ENCODE assay signal across 10 mouse cellular contexts in the genomic region with DNA sequence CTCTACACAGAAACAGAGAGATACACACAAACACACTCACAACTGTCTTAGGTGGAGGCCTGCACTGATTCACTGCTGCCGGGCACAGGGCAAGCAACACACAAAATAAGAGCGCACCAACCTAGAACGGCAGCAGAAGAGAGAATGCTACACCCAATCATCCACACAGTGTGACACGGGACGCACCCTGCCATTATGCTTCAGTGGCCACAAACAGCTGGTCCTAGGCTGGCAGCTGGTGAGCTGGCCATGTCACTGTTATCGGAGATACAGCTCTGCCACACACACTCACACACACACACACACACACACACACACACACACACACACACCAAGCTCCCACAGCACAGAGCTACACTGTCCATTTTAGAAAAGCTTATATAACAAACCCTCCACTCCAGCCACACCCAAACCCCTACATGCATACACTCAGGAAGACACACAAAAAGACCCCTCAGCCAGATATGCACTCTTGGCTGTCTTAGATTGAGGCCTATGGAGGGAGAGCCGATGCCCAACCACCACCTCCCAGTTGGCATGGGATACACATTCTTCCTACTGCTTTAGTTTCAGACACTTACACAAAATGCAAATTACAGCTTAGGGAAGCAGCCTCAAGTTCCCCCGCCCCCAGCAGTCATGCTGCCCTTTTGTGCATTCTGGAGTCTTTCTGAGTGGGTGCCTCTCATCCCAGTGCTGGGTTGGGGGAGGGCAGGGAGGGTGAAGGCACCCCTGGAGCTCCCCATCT.
DNase-seq lines count a peak whose midpoint lies in the region; ATAC-seq and TF ChIP-seq lines count a peak whose summit lies in the region.
"Had no signal": no experiment of that assay in that cellular context is flagged by ENCODE, and none has a peak within 500 bp of the region (broad histone marks: within the 10 kb centered on the region; RNA-seq: fewer than 3 reads in every experiment).

No protein-coding gene starts in this region.

- TF ChIP-seq POLR2A in testis, adult 2 months (IDR thresholded peaks at IDR 0.05; ENCODE audit: control insufficient read depth, low read depth, low read length), result no peak

- no peak overlapping the region for H3K4me3 ChIP-seq in testis, adult 2 months (ENCODE audit: control insufficient read depth, low read depth, low read length)
- no peak overlapping the region for H3K4me3 ChIP-seq in hindbrain, embryonic 12.5 days
- H3K4me3 ChIP-seq in midbrain, embryonic 14.5 days (replicated peaks; ENCODE audit: low read depth, low read length), result no peak overlapping the region
- no peak overlapping the region for H3K4me3 ChIP-seq in gastrocnemius, adult 2 months

- H3K36me3 ChIP-seq in testis, adult 2 months (ENCODE audit: control insufficient read depth, insufficient read depth, low read length), result no peaks in the 10 kb centered on the region
- peaks cover 7% of the 10 kb centered on the region; the same call in 1 of the 2 replicates for H3K36me3 ChIP-seq in hindbrain, embryonic 12.5 days
- H3K36me3 ChIP-seq in midbrain, embryonic 14.5 days (ENCODE audit: control insufficient read depth, insufficient read depth, low read length), result 0 out of 2 replicates have a peak, but pooled peaks cover 3% of the 10 kb centered on the region

- no peak for DNase-seq in testis, postnatal 14 days (ENCODE audit: low spot score)
- DNase-seq in midbrain, embryonic 14.5 days, result peak; percentile 52
- no peak for DNase-seq in spleen, postnatal 14 days (ENCODE audit: low spot score in 2 of 2)
- DNase-seq in gastrocnemius, adult 2 months, result no peak
- DNase-seq in testis, postnatal 10 days (ENCODE audit: low spot score), result no peak
- no peak for DNase-seq in kidney, adult 18-20 months
- DNase-seq: cerebellum, adult 9-10 months; lung, embryonic 14.5 days had no signal

- peak; percentile 65 for ATAC-seq in hindbrain, embryonic 12.5 days (ENCODE audit: low FRiP score)
- ATAC-seq in midbrain, embryonic 14.5 days (ENCODE audit: low FRiP score, low TSS enrichment), result peak; percentile 57; the same call in 1 of the 2 replicates

- no peaks in the 10 kb centered on the region for H3K9me3 ChIP-seq in hindbrain, embryonic 12.5 days (replicated peaks)
- no peaks in the 10 kb centered on the region for H3K9me3 ChIP-seq in midbrain, embryonic 14.5 days (ENCODE audit: control insufficient read depth, low read length)

- H3K27ac ChIP-seq in testis, adult 2 months (ENCODE audit: control insufficient read depth, insufficient read depth, low read depth, low read length), result 0 out of 2 replicates have a peak overlapping the region, but pooled peaks have one; percentile 34
- H3K27ac ChIP-seq in hindbrain, embryonic 12.5 days, result peak overlapping the region; percentile 73
- H3K27ac ChIP-seq in midbrain, embryonic 14.5 days (replicated peaks; ENCODE audit: low read depth, low read length), result peak overlapping the region; percentile 54; the same call in 1 of the 2 replicates
- no peak overlapping the region for H3K27ac ChIP-seq in gastrocnemius, adult 2 months

- H3K27me3 ChIP-seq in testis, adult 2 months (ENCODE audit: control insufficient read depth, insufficient read depth, low read length), result no peaks in the 10 kb centered on the region
- no peaks in the 10 kb centered on the region for H3K27me3 ChIP-seq in hindbrain, embryonic 12.5 days
- H3K27me3 ChIP-seq in midbrain, embryonic 14.5 days (ENCODE audit: control insufficient read depth, insufficient read depth, low read length), result no peaks in the 10 kb centered on the region

- whole genome bisulfite sequencing in hindbrain, embryonic 12.5 days, result 62% methylated on average over 8 of the region's 8 CpGs
- WGBS in midbrain, embryonic 14.5 days, result 61% methylated on average over 8 of the region's 8 CpGs

- no peak for TF ChIP-seq CTCF in testis, adult 2 months (IDR thresholded peaks at IDR 0.05; ENCODE audit: control insufficient read depth, insufficient read depth, insufficient replicate concordance, low read depth, low read length)
- TF ChIP-seq CTCF in gastrocnemius, adult 2 months (IDR thresholded peaks at IDR 0.05), result no peak

- H3K9ac ChIP-seq in hindbrain, embryonic 12.5 days, result no peak overlapping the region
- no peak overlapping the region; the same call in 1 of the 2 replicates for H3K9ac ChIP-seq in midbrain, embryonic 14.5 days (replicated peaks; ENCODE audit: low read length)
- H3K9ac ChIP-seq: lung, embryonic 14.5 days had no signal

- no peak overlapping the region for H3K4me2 ChIP-seq in hindbrain, embryonic 12.5 days (replicated peaks)
- H3K4me2 ChIP-seq in midbrain, embryonic 14.5 days (ENCODE audit: low read length), result no peak overlapping the region
- H3K4me2 ChIP-seq: lung, embryonic 14.5 days had no signal

- intact Hi-C loops in gastrocnemius, adult 2 months (cut with DNase I), result no loop called here

- peaks cover 4% of the 10 kb centered on the region for H3K4me1 ChIP-seq in testis, adult 2 months (ENCODE audit: control insufficient read depth, insufficient read depth, low read length)
- peaks cover 27% of the 10 kb centered on the region for H3K4me1 ChIP-seq in hindbrain, embryonic 12.5 days
- peaks cover 9% of the 10 kb centered on the region; the same call in 1 of the 2 replicates for H3K4me1 ChIP-seq in midbrain, embryonic 14.5 days (ENCODE audit: control insufficient read depth, insufficient read depth, low read length)
